Mouse (Mus musculus) ZHBTc4 (cell line): ENCODE results near the gene Mpc1.
"Not testable (repeated sequence)": the region's sequence is repeated elsewhere in the genome, so short reads cannot be mapped to it uniquely, and the experiment has no call there.

ENCODE experiments used
- DNase-seq: peaks from one replicate; pipeline ENCODE4 v3.0.0-alpha.2; 2011; ENCODE audit warnings: low read depth, low spot score

The Mpc1 gene

DNA sequence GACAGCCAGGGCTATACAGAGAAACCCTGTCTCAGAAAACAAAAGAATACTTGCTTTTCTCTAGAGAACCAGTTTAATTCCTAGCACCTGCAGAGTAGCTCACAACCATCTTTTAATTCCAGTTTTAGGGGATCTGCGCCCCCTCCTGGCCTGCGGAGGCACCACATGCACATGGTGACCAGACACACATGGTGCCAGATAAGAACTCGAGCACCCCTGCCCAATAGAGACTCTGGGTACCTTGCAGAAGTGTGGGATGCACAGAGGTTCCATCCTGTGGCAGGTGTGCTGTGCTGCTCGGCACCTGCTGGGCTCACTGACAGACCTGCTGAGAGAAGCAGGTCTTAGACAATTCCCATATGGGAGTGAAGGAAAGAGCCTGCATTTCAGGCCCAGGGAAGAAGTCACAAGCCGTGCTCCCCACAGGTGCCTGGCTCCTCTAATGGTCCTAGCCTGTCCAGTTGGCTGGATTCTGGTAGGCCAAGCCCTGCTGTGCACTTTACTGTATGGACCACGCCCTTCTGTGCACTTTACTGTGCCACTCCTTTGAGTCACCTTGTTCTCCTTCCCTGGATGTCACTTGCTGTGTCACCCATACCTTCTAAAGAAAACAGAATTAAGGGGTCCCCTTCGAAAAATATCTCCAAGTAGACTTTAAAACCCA lies 45.9 kb downstream of the Mpc1 start:
- DNase-seq: peak; percentile 80

DNA sequence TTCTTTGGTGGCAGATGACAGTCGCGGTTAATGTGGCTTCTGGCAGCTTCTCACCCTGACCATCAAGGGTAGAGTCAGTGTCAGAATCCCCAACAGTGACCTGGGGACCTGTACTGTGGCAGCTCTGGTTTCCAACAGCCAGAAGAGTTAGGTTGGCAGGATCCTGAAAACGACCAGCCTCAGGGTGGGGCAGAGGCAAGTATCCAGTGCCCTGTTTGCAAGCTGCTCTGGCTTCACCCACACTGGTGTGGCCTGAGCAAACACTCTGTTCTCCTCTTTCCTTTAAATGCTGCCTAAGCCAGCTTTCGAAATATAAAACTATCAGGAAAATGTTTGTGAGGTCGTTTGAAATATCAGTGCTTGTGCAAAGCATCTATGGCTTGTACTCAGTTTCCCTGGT lies 47.9 kb downstream of the Mpc1 start:
- no peak for DNase-seq

DNA sequence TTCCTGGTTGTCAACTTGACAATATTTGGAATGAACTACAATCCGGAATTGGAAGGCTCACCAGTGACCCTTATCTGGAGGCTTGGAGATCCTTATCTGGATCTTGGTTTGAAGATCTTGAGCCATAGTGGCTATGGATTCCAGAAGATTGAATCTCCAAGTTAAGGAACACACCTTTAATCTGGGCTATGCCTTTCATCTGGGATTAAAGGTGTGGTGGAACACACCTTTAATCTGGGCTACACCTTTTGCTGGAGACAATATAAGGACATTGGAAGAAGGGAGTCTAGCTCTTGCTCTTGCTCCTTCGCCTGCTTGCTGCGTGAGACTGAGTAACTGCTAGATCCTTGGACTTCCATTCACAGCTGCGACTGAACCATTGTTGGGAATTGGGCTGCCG lies 54.5 kb downstream of the Mpc1 start, which contains the start of gene Prr18:
Prr18 (plus strand) TSS at position 301 of the 400 bp plus-strand sequence.
- DNase-seq: not testable (repeated sequence)

DNA sequence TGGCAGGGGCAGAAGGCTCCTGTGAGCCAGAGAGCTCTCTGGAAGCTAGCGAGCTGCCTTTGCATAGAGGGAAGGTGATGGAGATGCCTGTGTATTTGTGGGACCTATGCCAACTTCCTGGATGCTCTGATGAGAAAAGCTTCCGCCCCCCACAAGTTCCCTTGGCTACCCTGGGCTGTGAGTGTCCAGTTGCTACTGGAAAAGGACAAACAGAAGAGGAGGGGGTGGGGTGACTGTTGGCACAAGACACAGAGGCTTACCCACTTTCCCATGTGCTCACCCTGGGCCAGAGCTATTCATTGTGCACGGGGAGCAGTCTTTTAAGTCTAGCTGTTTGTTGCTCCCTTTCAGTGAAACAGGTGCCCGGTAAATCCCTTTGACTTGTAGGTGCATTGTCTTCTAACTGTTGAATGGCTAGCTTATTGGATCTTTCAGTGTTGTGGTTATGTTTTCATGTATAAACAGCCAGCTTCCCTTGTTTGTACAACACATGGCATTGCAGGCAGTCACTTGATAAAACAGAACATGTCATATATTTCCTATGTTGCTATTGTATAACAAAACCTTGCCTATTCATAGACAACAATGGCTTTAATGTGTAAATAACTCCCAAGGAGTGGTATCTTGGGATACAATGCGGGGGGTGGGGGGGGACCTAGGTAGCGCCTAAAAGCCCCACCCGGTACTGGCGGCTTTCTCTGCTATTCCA lies 57.1 kb downstream of the Mpc1 start:
- DNase-seq: peak; percentile 12

DNA sequence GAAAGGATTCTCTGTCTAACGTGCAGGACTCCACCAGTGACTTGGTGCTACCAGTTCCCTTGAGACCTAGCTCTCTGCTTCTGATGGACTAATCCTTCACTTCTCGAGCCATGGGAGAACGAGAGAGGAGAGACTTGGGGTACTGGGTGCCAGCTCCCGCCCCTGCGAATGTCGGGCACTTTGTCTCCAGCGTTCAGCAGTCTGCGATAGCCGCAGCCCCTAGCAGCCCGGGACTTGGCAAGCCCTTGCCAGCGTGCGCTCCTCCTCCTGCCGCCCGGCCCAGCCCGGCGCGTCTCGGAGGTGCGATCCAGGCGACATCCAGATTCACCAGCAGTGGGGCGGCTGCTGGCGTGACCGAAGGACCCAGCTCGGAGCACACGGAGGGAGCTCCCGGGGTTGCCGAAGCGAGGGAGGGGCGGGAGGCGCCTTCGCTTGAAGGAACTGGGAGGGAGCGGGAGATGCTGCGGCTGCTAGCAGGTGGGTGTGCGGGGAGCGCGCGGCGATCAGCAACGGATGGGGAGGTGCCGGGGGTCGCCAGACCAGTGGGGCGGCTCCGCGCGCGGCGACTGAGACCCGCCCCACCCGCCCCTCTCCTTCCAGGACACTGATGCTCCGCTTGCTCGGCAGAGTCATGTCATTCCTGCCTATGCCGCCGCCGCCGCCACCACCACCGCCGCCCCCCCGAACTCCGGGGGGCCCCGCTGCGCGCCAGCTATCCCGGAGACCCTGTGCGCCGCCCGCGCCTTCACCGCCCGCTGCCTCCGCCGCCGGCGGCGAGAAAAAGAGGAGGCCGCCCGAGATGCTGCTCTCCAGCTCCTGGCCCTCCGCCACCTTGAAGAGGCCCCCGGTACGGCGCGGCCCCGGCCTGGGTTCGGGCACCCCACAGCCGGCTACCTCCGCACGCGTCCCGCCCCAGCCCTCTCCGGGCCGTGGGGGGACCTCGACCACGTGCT lies 58.0 kb downstream of the Mpc1 start:
- peak; percentile 71 for DNase-seq

DNA sequence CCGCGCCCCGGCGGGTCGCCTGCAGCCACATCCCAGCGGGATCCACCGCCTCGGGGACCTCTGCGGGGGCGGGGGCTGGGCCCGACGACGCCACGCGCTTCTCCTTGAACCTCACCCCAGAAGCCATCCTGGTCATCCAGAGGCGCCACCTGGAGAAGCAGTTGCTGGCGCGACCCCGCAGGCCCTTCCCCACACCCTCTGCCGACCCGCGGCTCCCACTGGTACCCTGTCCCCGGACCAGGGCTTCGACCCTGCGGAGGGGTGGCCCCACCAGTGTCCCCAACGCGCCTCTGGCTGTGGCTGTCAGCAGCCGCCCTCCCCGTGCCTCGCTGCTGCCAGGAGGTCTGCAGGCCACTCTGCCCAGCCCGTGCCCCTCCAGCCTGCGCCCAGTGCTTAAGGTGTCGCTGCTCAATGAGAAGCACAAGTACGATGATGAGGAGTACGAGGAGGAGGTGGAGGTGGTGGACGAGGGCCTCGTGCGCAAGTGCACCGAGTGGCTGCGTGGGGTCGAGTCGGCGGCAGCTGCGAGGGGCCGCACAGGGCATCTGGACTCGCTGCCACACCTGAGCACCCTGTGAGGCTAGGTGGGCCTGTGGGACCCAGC lies 58.8 kb downstream of the Mpc1 start:
- peak; percentile 29 for DNase-seq

DNA sequence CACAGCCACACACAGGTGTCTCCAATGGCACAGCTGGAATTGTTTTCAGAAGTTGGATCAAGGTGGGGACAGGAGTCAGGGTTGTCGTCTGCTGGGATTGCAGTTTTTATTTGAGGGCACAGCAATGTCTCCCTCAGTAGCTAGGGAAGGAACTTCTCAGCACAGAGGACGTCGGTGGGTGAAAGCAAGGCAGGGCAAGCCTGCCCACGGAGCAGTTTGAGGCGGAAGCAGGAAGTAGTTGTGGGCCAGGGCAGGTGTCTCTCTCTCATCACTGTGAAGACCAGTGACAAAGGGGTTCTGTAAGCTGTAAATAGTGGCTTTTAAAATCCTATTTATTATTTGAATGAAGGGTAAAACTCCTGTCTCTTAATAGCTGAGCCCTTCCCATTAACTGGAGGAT lies 60.0 kb downstream of the Mpc1 start:
- no peak for DNase-seq

DNA sequence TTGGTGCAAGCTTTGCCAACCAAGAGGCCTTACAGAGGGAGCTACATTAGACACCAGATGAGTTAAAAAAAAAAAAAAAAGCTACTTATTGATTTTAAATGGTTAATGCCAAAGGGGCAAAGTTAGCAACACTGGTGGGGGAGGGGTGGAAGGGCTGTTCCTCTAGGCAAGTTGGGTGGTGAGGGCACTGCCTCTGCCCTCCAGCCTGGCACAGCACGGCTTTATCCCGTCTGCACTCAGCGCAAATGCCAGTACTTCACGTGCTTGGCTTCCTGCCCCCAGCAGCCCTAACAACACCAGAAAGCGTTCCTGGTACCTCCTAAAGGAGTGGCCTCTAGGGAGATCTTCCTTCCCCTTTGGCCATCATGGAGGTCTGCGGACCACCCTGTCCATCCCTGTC lies 60.7 kb downstream of the Mpc1 start:
- no peak for DNase-seq
